Mouse (Mus musculus) left cerebral cortex, postnatal 14 days (tissue): ENCODE results near the gene Atp1a1. TPM values are rescaled to one million over a fixed set of nuclear protein-coding genes. Genes with fewer than 3 reads are reported as not detected.

Source experiments
- DNase-seq, 2 experiments: peaks; one replicate each; pipeline ENCODE4 v3.0.0; 2021 to 2022; ENCODE audit warnings: low spot score in 2 of 2, mixed read lengths in 1 of 2
- intact Hi-C: fragments of 180-260 bp; cut with DNase I; formaldehyde crosslinking; loops from one replicate; pipeline ENCODE4 v1.15.1; 2025
- total RNA-seq, 2 experiments: library from RNA; stranded (reverse); gene quantifications; 2 replicates each; pipeline ENCODE4 v1.2.3; 2021

The Atp1a1 gene
- total RNA-seq, 2 experiments from 2014 or later: 1,135 to 1,354 TPM

- intact Hi-C loops: no loop called here
- no peak for DNase-seq
Measured at GRCm38 (mm10) chr3:101528157-101528899, 76.2 kb downstream of the Atp1a1 start.

DNA sequence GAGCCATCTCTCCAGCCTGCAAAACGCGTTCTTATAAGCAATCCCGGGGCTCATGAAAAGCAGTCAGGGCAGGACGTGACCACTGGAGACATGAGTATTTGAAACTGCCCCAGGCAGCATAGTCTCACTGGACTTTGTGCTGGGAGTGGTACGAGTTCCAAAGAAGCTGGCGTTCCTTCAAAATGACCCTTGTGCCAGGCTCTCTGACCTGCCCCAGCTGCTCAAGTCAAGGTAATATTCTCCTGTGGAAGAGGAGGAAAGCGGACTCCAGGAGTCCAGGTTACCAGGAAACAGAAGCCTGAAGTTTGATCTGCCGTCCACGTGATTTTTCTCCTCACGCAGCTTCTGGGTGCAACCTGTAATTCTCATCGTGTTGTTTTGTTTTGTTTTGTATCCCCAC is 77.9 kb downstream of the Atp1a1 start:
- no peak for DNase-seq
- intact Hi-C loops: no loop called here

Other genes with a start within 250 kb of the Atp1a1 start
- 10 to 100 TPM; 26.5 to 28.2 TPM for gene Igsf3, start 227.6 kb downstream of the Atp1a1 start, total RNA-seq
- gene Mab21l3, start 244.3 kb upstream of the Atp1a1 start, total RNA-seq: under 1 TPM in 1 of 2 experiments, not detected in 1; 0.20 TPM